Mouse (Mus musculus) MEL (cell line): ENCODE data around the gene Unc45b. TPM values are rescaled to one million over a fixed set of nuclear protein-coding genes. Genes with fewer than 3 reads are reported as not detected.

Source experiments
- DNase-seq: peaks from one replicate; pipeline ENCODE4 v3.0.0; 2011; ENCODE audit warnings: low read depth, low spot score
- H3K27ac ChIP-seq: 2 replicates; pipeline ENCODE4 v1.5.1; 2012; ENCODE audit warnings: low read depth, mild to moderate bottlenecking, control low read depth, low read length, moderate library complexity; ENCODE audit not compliant: control insufficient read depth
- H3K27me3 ChIP-seq, 2 experiments: fragments of 150-350 bp in 1 of 2; sonication (generic) in 1 of 2; 2 replicates each; pipeline ENCODE4 v1.6.1; 2012; ENCODE audit warnings: low read length in 2 of 2, mild to moderate bottlenecking in 2 of 2, improper control_type of control experiment in 1 of 2, moderate library complexity in 1 of 2; ENCODE audit not compliant: insufficient read depth in 2 of 2, control insufficient read depth in 1 of 2
- H3K36me3 ChIP-seq, 2 experiments: 2 replicates each; pipeline ENCODE4 v1.6.1; 2012 to 2014; ENCODE audit warnings: low read length in 2 of 2, improper control_type of control experiment in 1 of 2, inconsistent platforms in 1 of 2, mild to moderate bottlenecking in 1 of 2; ENCODE audit not compliant: insufficient read depth in 2 of 2, control insufficient read depth in 1 of 2
- H3K4me1 ChIP-seq, 2 experiments: fragments of 150-350 bp in 1 of 2; sonication (generic) in 1 of 2; 2 replicates each; pipeline ENCODE4 v1.6.1; 2012; ENCODE audit warnings: low read length in 2 of 2, improper control_type of control experiment in 1 of 2, mild to moderate bottlenecking in 1 of 2; ENCODE audit not compliant: insufficient read depth in 2 of 2, control insufficient read depth in 1 of 2
- H3K4me3 ChIP-seq, 2 experiments: fragments of 150-350 bp in 1 of 2; sonication (generic) in 1 of 2; 2 replicates each; pipeline ENCODE4 v1.5.1; 2012; ENCODE audit warnings: low read depth in 2 of 2, low read length in 2 of 2, mild to moderate bottlenecking in 2 of 2, moderate library complexity in 2 of 2, control low read depth in 1 of 2, improper control_type of control experiment in 1 of 2; ENCODE audit not compliant: control insufficient read depth in 1 of 2, insufficient read depth in 1 of 2
- H3K79me2 ChIP-seq: 2 replicates; pipeline ENCODE4 v1.6.1; 2012; ENCODE audit warnings: mild to moderate bottlenecking, low read length, moderate library complexity; ENCODE audit not compliant: control insufficient read depth, poor library complexity, insufficient read depth
- H3K9ac ChIP-seq: 2 replicates; pipeline ENCODE4 v1.6.1; 2012; ENCODE audit warnings: low read depth, mild to moderate bottlenecking, control low read depth, low read length, moderate library complexity; ENCODE audit not compliant: control insufficient read depth, poor library complexity, severe bottlenecking
- H3K9me3 ChIP-seq: fragments of 150-350 bp; sonication (generic); replicated peaks from 2 replicates; pipeline ENCODE4 v1.6.1; 2012; ENCODE audit warnings: mild to moderate bottlenecking, low read length, improper control_type of control experiment, moderate library complexity; ENCODE audit not compliant: insufficient read depth
- BHLHE40 ChIP-seq: IDR thresholded peaks from 2 replicates; pipeline ENCODE4 v1.6.1; 2012; ENCODE audit warnings: low read depth, mild to moderate bottlenecking, inconsistent platforms, low read length, improper control_type of control experiment, borderline replicate concordance
- CHD1 ChIP-seq: IDR thresholded peaks from 2 replicates; pipeline ENCODE4 v1.6.1; 2012; ENCODE audit warnings: low read depth, mild to moderate bottlenecking, inconsistent platforms, low read length, improper control_type of control experiment
- CTCF ChIP-seq, 3 experiments: IDR thresholded peaks in 2 of 3; conservative IDR thresholded peaks in 1 of 3; 2 replicates each; pipeline ENCODE4 v1.5.1; 2011 to 2012; ENCODE audit warnings: low read length in 3 of 3, low read depth in 2 of 3, mild to moderate bottlenecking in 2 of 3, improper control_type of control experiment in 1 of 3, inconsistent platforms in 1 of 3, mixed read lengths in 1 of 3, moderate library complexity in 1 of 3; ENCODE audit not compliant: control insufficient read depth in 1 of 3, insufficient read depth in 1 of 3, poor library complexity in 1 of 3, severe bottlenecking in 1 of 3
- EP300 ChIP-seq, 2 experiments: IDR thresholded peaks; 2 replicates each; pipeline ENCODE4 v1.6.1; 2011; ENCODE audit warnings: improper control_type of control experiment in 2 of 2, low read length in 2 of 2, low read depth in 1 of 2, mild to moderate bottlenecking in 1 of 2
- ETS1 ChIP-seq: IDR thresholded peaks from 2 replicates; pipeline ENCODE4 v1.6.1; 2012; ENCODE audit warnings: low read depth, mild to moderate bottlenecking, inconsistent platforms, low read length, improper control_type of control experiment, moderate library complexity
- GATA1 ChIP-seq: IDR thresholded peaks from 2 replicates; pipeline ENCODE4 v1.6.1; 2011; ENCODE audit warnings: low read depth, low read length, improper control_type of control experiment
- JUND ChIP-seq: IDR thresholded peaks from 2 replicates; pipeline ENCODE4 v1.6.1; 2011; ENCODE audit warnings: low read depth, mild to moderate bottlenecking, improper control_type of control experiment, low read length
- KAT2A ChIP-seq: conservative IDR thresholded peaks from 2 replicates; pipeline ENCODE4 v1.6.1; 2012; ENCODE audit warnings: low read depth, low read length, improper control_type of control experiment, inconsistent platforms
- MAX ChIP-seq: IDR thresholded peaks from 2 replicates; pipeline ENCODE4 v1.6.1; 2011; ENCODE audit warnings: low read length, improper control_type of control experiment
- MXI1 ChIP-seq: IDR thresholded peaks from 2 replicates; pipeline ENCODE4 v1.6.1; 2011; ENCODE audit warnings: mild to moderate bottlenecking, low read depth, low read length, improper control_type of control experiment
- MYB ChIP-seq: IDR thresholded peaks from 2 replicates; pipeline ENCODE4 v1.6.1; 2011; ENCODE audit warnings: mild to moderate bottlenecking, low read depth, low read length, improper control_type of control experiment
- NELFE ChIP-seq: IDR thresholded peaks from 2 replicates; pipeline ENCODE4 v1.6.1; 2011; ENCODE audit warnings: low read depth, low read length, improper control_type of control experiment
- POLR2A ChIP-seq, 2 experiments: IDR thresholded peaks; 2 replicates each; pipeline ENCODE4 v1.6.1; 2011 to 2012; ENCODE audit warnings: low read length in 2 of 2, mild to moderate bottlenecking in 2 of 2, control low read depth in 1 of 2, improper control_type of control experiment in 1 of 2, low read depth in 1 of 2, moderate library complexity in 1 of 2; ENCODE audit not compliant: control insufficient read depth in 1 of 2, insufficient read depth in 1 of 2, poor library complexity in 1 of 2
- POLR2AphosphoS5 ChIP-seq: IDR thresholded peaks from 2 replicates; pipeline ENCODE4 v1.6.1; 2012; ENCODE audit warnings: low read depth, borderline replicate concordance, mild to moderate bottlenecking, inconsistent platforms, low read length, moderate library complexity, mixed read lengths
- SIN3A ChIP-seq: IDR thresholded peaks from 2 replicates; pipeline ENCODE4 v1.6.1; 2012; ENCODE audit warnings: low read length, improper control_type of control experiment, inconsistent platforms
- TAL1 ChIP-seq: IDR thresholded peaks from 2 replicates; pipeline ENCODE4 v1.6.1; 2012; ENCODE audit warnings: mild to moderate bottlenecking, inconsistent platforms, low read length, moderate library complexity, mixed read lengths
- TBP ChIP-seq: IDR thresholded peaks from 2 replicates; pipeline ENCODE4 v1.8.0; 2011; ENCODE audit warnings: low read depth, low read length, improper control_type of control experiment
- UBTF ChIP-seq: IDR thresholded peaks from 2 replicates; pipeline ENCODE4 v1.6.1; 2012; ENCODE audit warnings: low read depth, mild to moderate bottlenecking, inconsistent platforms, low read length, improper control_type of control experiment, moderate library complexity, borderline replicate concordance; ENCODE audit not compliant: insufficient read depth
- USF2 ChIP-seq, 2 experiments: IDR thresholded peaks; 2 replicates each; pipeline ENCODE4 v1.6.1; 2011 to 2012; ENCODE audit warnings: improper control_type of control experiment in 2 of 2, low read length in 2 of 2, borderline replicate concordance in 1 of 2, inconsistent platforms in 1 of 2, low read depth in 1 of 2, mild to moderate bottlenecking in 1 of 2; ENCODE audit not compliant: insufficient read depth in 1 of 2
- ZC3H11A ChIP-seq: IDR thresholded peaks from 2 replicates; pipeline ENCODE4 v1.6.1; 2012; ENCODE audit warnings: low read depth, mild to moderate bottlenecking, inconsistent platforms, low read length, improper control_type of control experiment
- ZNF384 ChIP-seq: IDR thresholded peaks from 2 replicates; pipeline ENCODE4 v1.6.1; 2012; ENCODE audit warnings: low read depth, mild to moderate bottlenecking, inconsistent platforms, low read length, improper control_type of control experiment
- polyA plus RNA-seq, 2 experiments: library from polyadenylated mRNA; stranded (reverse) in 1 of 2; unstranded in 1 of 2; fragments of >175 nt in 1 of 2; fragments of >200 nt in 1 of 2; gene quantifications; 2 replicates each; pipeline versions ENCODE4 v1.2.1 to v1.2.4; 2012; ENCODE audit warnings: low replicate concordance in 2 of 2, low read depth in 1 of 2; ENCODE audit not compliant: insufficient read length in 2 of 2, insufficient read depth in 1 of 2, missing spikeins in 1 of 2
- total RNA-seq: library from RNA; depleted of rRNA; stranded (reverse); fragments of 300-350 nt; gene quantifications from 2 replicates; pipeline ENCODE4 v1.2.3, GENCODE M21; 2012

The Unc45b gene
- total and polyA plus RNA-seq, 3 experiments, result 0.08 to 0.29 TPM; not detected in 1

DNA sequence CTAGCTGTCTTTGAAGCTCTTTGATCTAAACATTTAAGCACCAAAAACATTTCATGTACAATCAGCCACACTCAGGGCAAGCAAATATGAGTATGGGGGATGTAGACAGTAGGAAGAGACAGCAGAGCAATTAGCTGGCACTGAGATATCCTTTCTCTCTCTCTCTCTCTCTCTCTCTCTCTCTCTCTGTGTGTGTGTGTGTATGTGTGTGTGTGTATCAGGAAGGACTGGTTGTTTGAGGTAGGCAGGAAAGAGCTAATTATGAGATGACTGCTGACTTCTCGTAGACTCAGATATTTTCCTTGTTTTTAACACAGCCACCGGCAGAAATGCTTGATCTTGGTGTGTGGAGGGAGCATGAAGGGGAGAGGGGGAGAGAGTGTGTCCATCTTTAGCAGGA lies 51.4 kb downstream of the Unc45b start:
- H3K27me3 ChIP-seq, result peaks cover 12 to 18% of the 10 kb centered on the region in 2 experiments; a peak in 3 of 4 replicates
- DNase-seq, result no peak
- H3K9me3 ChIP-seq, result no peaks in the 10 kb centered on the region
- H3K36me3 ChIP-seq, result peaks cover 0 to 3% of the 10 kb centered on the region in 2 experiments; a peak in 1 of 4 replicates
- H3K79me2 ChIP-seq, result no peaks in the 10 kb centered on the region
- no peak overlapping the region for H3K4me3 ChIP-seq
- H3K9ac ChIP-seq, result no peak overlapping the region
- no peak overlapping the region for H3K27ac ChIP-seq
- peaks cover 0 to 4% of the 10 kb centered on the region in 2 experiments; a peak in 1 of 4 replicates for H3K4me1 ChIP-seq
- no peak for TF ChIP-seq NELFE
- no peak for TF ChIP-seq CTCF (IDR thresholded peaks at IDR 0.05 in 2 of 3, conservative IDR thresholded peaks at IDR 0.05 in 1 of 3; ENCODE audit: control insufficient read depth in 1 of 3, insufficient read depth in 1 of 3, low read depth in 2 of 3, low read length in 3 of 3, poor library complexity in 1 of 3, severe bottlenecking in 1 of 3)
- no peak for TF ChIP-seq KAT2A
- no peak for TF ChIP-seq MXI1
- TF ChIP-seq BHLHE40, result no peak
- no peak for TF ChIP-seq POLR2A (IDR thresholded peaks at IDR 0.05; ENCODE audit: control insufficient read depth in 1 of 2, insufficient read depth in 1 of 2, low read depth in 1 of 2, low read length in 2 of 2, poor library complexity in 1 of 2)
- TF ChIP-seq POLR2AphosphoS5, result no peak
- TF ChIP-seq JUND, result no peak
- no peak for TF ChIP-seq ZNF384
- no peak for TF ChIP-seq UBTF
- TF ChIP-seq GATA1, result no peak
- no peak for TF ChIP-seq TBP
- no peak for TF ChIP-seq MYB
- TF ChIP-seq SIN3A, result no peak
- no peak for TF ChIP-seq USF2 (IDR thresholded peaks at IDR 0.05; ENCODE audit: borderline replicate concordance in 1 of 2, insufficient read depth in 1 of 2, low read depth in 1 of 2, low read length in 2 of 2)
- no peak for TF ChIP-seq ZC3H11A
- no peak for TF ChIP-seq CHD1
- TF ChIP-seq MAX, result no peak
- TF ChIP-seq ETS1, result no peak

DNA sequence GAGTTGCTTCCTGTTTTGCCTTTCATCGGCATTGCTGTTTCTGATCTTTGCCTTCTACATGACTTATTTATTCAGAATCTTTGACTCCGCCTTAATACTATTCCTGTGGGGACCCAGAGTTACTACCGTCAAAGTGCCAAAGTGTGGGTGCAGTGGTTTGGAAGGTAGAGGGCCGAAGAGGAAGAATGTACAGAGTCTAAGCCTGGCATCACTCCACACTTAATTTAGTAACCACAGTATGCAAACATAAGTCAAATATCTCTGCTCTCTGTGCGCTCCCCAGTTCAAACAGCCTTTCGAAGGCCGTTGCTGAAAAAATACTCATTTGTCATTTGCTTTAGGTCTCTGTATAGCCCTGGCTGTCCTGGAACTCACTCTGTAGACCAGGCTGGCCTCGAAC lies 51.9 kb downstream of the Unc45b start:
- H3K79me2 ChIP-seq, result no peaks in the 10 kb centered on the region
- no peak overlapping the region for H3K27ac ChIP-seq
- H3K4me1 ChIP-seq, result 0 out of 4 replicates have a peak, but pooled peaks cover 0 to 4% of the 10 kb centered on the region in 2 experiments
- no peak overlapping the region for H3K9ac ChIP-seq
- TF ChIP-seq USF2 (IDR thresholded peaks at IDR 0.05; ENCODE audit: borderline replicate concordance in 1 of 2, insufficient read depth in 1 of 2, low read depth in 1 of 2, low read length in 2 of 2) (no peak), EP300 (IDR thresholded peaks at IDR 0.05; ENCODE audit: low read depth in 1 of 2, low read length in 2 of 2) (no peak), TAL1 (no peak), MYB (no peak), POLR2AphosphoS5 (no peak)
- H3K36me3 ChIP-seq, result peaks cover 0 to 3% of the 10 kb centered on the region in 2 experiments; a peak in 1 of 4 replicates
- peaks cover 12 to 22% of the 10 kb centered on the region in 2 experiments; a peak in 3 of 4 replicates for H3K27me3 ChIP-seq
- DNase-seq, result no peak
- H3K4me3 ChIP-seq, result no peak overlapping the region
- H3K9me3 ChIP-seq, result no peaks in the 10 kb centered on the region
